Mouse (Mus musculus) heart, adult 2 months (tissue): ENCODE data around the gene Cenpu. TPM values are rescaled to one million over a fixed set of nuclear protein-coding genes. Genes with fewer than 3 reads are reported as not detected.

ENCODE experiments used
- DNase-seq, 2 experiments: peaks; one replicate each; pipeline ENCODE4 v3.0.0; 2021
- H3K27ac ChIP-seq: fragments of 200-600 bp; 2 replicates; pipeline ENCODE4 v1.8.1; 2022
- H3K27me3 ChIP-seq: fragments of 200-500 bp; 2 replicates; pipeline ENCODE4 v1.6.1; 2012; ENCODE audit warnings: mild to moderate bottlenecking, low read length, inconsistent platforms, mixed read lengths; ENCODE audit not compliant: control insufficient read depth, insufficient read depth
- H3K36me3 ChIP-seq: fragments of 200-500 bp; 2 replicates; pipeline ENCODE4 v1.6.1; 2012; ENCODE audit warnings: low read length, inconsistent platforms; ENCODE audit not compliant: control insufficient read depth, insufficient read depth
- H3K4me1 ChIP-seq: fragments of 200-500 bp; 2 replicates; pipeline ENCODE4 v1.6.1; 2011; ENCODE audit warnings: low read length; ENCODE audit not compliant: control insufficient read depth, insufficient read depth
- H3K4me3 ChIP-seq: fragments of 200-600 bp; 2 replicates; pipeline ENCODE4 v1.8.1; 2022
- H3K79me2 ChIP-seq: fragments of 200-500 bp; replicated peaks from 2 replicates; pipeline ENCODE4 v1.6.1; 2012; ENCODE audit warnings: mild to moderate bottlenecking, inconsistent platforms, low read length, moderate library complexity, mixed read lengths; ENCODE audit not compliant: control insufficient read depth, insufficient read depth
- H3K9ac ChIP-seq: fragments of 200-500 bp; 2 replicates; pipeline ENCODE4 v1.6.1; 2012; ENCODE audit warnings: low read depth, mild to moderate bottlenecking, control low read depth, inconsistent platforms, low read length, mixed read lengths
- CTCF ChIP-seq: fragments of 200-600 bp; IDR thresholded peaks from 2 replicates; pipeline ENCODE4 v1.8.1; 2022; ENCODE audit warnings: antibody characterized with exemption, mild to moderate bottlenecking, moderate library complexity
- EP300 ChIP-seq: fragments of 200-500 bp; IDR thresholded peaks from 2 replicates; pipeline ENCODE4 v1.6.1; 2011; ENCODE audit warnings: low read depth, low read length, control low read depth; ENCODE audit not compliant: insufficient read depth
- POLR2A ChIP-seq: fragments of 200-500 bp; IDR thresholded peaks from 2 replicates; pipeline ENCODE4 v1.6.1; 2011; ENCODE audit warnings: mild to moderate bottlenecking, low read depth, low read length, control low read depth; ENCODE audit not compliant: insufficient read depth
- WGBS: fragments of 180-500 bp; shearing (Covaris S2); methylation state at CpG from one replicate; pipeline ENCODE4 v1.1.7; 2018; 5-methylcytosine and 5-hydroxymethylcytosine counted together
- intact Hi-C: fragments of 180-260 bp; cut with DNase I; formaldehyde crosslinking; loops from one replicate; pipeline ENCODE4 v1.15.1; 2025
- polyA plus RNA-seq: library from polyadenylated mRNA; depleted of rRNA; stranded (reverse); fragments of >200 nt; gene quantifications from 2 replicates; pipeline ENCODE4 v1.2.3, GENCODE M21; 2012; rRNA removed
- total RNA-seq, 2 experiments: library from RNA; stranded (reverse); gene quantifications; 2 replicates each; pipeline ENCODE4 v1.2.3; 2021

Gene Cenpu
- total and polyA plus RNA-seq, 3 experiments: 0.21 to 0.73 (median 0.30) TPM

GRCm38 (mm10) chr8:46627881-46628280 lies 76.1 kb downstream of the Cenpu start:
- TF ChIP-seq POLR2A (no peak), CTCF (no peak), EP300 (no peak)
- intact Hi-C loops: no loop called here
- H3K4me1 ChIP-seq: no peaks in the 10 kb centered on the region

GRCm38 (mm10) chr8:46628645-46629044 lies 76.8 kb downstream of the Cenpu start:
- 94% methylated on average over 1 of the region's 1 CpGs for WGBS
- DNase-seq: no peak
- Histone ChIP-seq H3K27ac (no peak overlapping the region), H3K79me2 (0 out of 2 replicates have a peak, but pooled peaks cover 3% of the 10 kb centered on the region), H3K36me3 (no peaks in the 10 kb centered on the region), H3K4me3 (no peak overlapping the region), H3K9ac (no peak overlapping the region), H3K27me3 (no peaks in the 10 kb centered on the region), H3K4me1 (no peaks in the 10 kb centered on the region)
- TF ChIP-seq CTCF: no peak
- TF ChIP-seq EP300: no peak
- intact Hi-C loops: no loop called here

More at GRCm38 (mm10) chr8:46627881-46628280, 76.1 kb downstream of the Cenpu start:
- DNase-seq: no peak
- no peak overlapping the region for H3K4me3 ChIP-seq
- WGBS: 75% methylated on average over 7 of the region's 7 CpGs
- no peaks in the 10 kb centered on the region for H3K36me3 ChIP-seq
- H3K27me3 ChIP-seq: no peaks in the 10 kb centered on the region
- 0 out of 2 replicates have a peak, but pooled peaks cover 3% of the 10 kb centered on the region for H3K79me2 ChIP-seq
- H3K27ac ChIP-seq: no peak overlapping the region
- H3K9ac ChIP-seq: no peak overlapping the region

Other genes starting within 250 kb of the Cenpu start
- gene Acsl1, start 81.0 kb upstream of the Cenpu start, total RNA-seq: 100 to 1,000 TPM; 774 to 911 TPM
- 330 and 577 TPM in 2 replicates for gene Acsl1, start 81.0 kb upstream of the Cenpu start, polyA plus RNA-seq
- 1 to 10 TPM; 1.9 to 2.4 TPM for gene Primpol, start 65.2 kb downstream of the Cenpu start, total RNA-seq
- gene Primpol, start 65.2 kb downstream of the Cenpu start, polyA plus RNA-seq: 0.86 and 1.00 TPM in 2 replicates
- gene Casp3, start 65.3 kb downstream of the Cenpu start, total RNA-seq: 1 to 10 TPM; 2.2 to 3.3 TPM
- gene Casp3, start 65.3 kb downstream of the Cenpu start, polyA plus RNA-seq: 1.6 and 1.7 TPM in 2 replicates
- 10 to 100 TPM; 31.8 to 35.9 TPM for gene Irf2, start 187.7 kb downstream of the Cenpu start, total RNA-seq
- 10.3 TPM in 2 replicates for gene Irf2, start 187.7 kb downstream of the Cenpu start, polyA plus RNA-seq